Mouse (Mus musculus): ENCODE measurements around the gene Lce3f.
A peak's percentile ranks its signal among the peaks of the same experiment; 100 is the strongest.

Lce3f gene

DNA sequence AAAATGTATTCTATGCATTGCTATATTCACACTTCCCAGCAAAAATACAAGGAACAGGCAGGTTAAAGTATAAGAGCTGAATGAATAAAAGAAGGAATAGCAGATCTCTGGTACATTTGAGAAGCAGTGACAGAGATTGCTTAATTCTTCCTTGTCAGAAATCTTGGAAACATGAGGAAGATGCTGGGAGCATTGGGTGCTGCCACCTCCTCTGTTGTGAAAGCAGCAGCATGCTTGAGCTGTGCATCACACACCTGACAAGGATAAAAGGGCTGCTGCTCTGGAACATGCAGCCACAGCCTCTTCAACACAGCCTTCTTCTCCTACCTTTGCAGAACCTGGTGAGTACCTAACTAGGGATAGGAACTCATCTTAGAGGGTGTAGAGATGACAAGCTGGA is at the start of gene Lce3f:
TSS of gene Lce3f (plus strand) at position 301 of the 400 bp plus-strand sequence.
- no peak for DNase-seq (ENCODE audit: low spot score)

DNA sequence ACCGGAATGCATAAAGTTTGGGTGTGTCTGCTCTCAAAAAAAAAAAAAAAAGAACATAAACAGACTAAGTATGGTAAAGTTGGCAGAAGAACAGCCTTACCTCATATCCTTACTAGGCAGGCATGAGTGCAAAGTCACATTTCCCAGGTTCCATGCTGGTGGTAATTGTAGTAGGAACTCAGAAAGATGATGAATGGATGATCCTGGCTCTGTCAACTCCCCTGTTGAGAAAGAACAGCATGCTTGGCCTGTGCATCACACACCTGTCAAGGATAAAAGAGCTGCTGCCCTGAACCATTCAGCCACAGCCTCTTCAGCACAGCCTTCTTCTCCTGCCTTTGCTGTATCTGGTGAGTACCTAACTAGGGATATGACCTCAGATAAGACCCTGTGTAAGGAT is 47.8 kb upstream of the Lce3f start, which contains the start of gene Lce3c:
TSS of gene Lce3c (plus strand) at position 301 of the 400 bp plus-strand sequence.
- no peak for DNase-seq (ENCODE audit: low spot score)

DNA sequence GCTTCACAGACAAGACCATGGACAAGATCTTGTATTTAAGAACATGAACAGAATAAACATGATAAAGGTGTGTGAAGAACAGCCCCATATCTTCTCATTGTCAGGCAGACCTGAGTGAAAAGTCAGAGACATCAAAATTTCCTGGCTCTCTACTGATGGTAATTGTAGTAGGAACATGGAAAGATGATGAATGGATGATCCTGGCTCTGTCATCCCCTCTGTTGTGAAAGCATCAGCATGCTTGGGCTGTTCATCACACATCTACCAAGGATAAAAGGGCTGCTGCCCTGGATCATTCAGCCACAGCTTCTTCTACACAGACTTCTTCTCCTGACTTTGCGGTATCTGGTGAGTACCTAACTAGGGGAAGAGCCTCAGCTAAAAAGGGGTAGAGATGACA is 34.9 kb upstream of the Lce3f start, which contains the start of gene Lce3d:
TSS of gene Lce3d (plus strand) at position 301 of the 400 bp plus-strand sequence.
- DNase-seq (ENCODE audit: low spot score) = no peak

DNA sequence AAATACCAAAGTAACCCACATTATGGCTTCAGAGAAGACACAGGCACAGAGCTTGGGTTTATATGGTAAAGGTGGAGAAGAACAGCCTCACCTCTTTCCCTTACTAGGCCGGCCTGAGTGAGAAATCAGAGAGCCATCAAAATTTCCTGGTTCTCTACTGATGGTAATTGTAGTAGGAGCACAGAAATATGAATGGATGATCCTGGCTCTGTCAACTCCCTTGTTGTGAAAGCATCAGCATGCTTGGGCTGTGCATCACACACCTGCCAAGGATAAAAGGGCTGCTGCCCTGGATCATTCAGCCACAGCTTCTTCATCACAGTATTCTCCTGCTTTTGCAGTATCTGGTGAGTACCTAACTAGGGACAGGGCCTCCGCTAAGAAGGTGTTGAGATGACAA is 25.3 kb upstream of the Lce3f start, which contains the start of gene Lce3e:
TSS of gene Lce3e (plus strand) at position 301 of the 400 bp plus-strand sequence.
- DNase-seq (ENCODE audit: low spot score) = no peak

DNA sequence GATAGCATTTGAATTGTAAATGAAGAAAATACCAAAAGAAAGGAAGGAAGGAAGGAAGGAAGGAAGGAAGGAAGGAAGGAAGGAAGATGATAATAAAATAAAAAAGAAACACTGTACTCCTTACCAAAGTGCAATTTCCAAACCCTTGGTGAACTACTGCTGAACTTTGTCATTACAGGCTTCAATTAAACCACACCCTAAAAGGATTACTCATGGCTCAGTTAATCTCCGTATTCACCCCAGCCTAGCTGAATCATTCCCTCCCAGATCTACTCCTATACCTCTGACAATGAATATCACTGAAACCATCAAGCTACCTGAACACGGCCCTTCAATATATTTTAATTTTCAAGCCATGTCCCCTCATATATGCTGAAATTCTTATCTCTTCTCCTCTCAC is 13.5 kb upstream of the Lce3f start:
- no peak for DNase-seq (ENCODE audit: low spot score)

DNA sequence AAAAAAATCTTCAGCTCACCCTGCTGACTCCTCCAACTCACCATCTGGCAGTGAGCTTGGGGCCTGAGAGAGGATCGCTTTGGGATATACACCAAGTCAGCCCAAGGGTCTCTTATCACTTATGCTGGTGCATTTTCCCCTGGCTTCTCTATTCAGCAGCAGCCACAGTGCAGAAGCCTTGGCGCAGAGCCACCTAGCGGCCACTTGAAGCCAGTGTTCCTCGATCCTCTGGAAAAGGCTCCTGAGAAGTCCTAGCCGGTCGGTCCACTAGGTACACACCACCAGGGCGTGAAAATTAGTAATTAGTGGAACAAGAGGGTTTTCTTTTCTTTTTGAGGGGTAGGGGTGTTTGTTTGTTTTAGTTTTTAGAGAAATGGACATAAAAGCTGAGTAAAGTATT is 6.7 kb downstream of the Lce3f start:
- DNase-seq (ENCODE audit: low spot score) = peak; percentile 70

DNA sequence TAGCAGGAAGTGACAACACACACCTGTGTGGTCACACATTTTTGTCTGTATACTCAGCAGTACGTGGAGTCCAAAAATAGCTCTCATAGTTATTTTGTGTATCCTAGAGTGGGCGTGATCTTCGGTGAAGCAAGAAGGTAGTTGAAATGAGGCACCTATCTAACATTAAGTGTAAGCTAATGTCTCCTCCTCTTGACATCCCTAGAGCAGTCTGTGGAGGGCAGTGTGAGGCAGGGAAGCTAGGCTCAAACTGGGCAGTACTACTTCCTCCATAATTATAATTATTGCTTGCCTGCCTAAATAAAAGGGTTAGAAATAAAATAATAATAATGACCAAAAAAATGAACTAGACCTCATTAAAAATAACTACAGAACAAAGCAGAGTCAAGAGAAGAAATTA is 8.6 kb downstream of the Lce3f start:
- no peak for DNase-seq (ENCODE audit: low spot score)

DNA sequence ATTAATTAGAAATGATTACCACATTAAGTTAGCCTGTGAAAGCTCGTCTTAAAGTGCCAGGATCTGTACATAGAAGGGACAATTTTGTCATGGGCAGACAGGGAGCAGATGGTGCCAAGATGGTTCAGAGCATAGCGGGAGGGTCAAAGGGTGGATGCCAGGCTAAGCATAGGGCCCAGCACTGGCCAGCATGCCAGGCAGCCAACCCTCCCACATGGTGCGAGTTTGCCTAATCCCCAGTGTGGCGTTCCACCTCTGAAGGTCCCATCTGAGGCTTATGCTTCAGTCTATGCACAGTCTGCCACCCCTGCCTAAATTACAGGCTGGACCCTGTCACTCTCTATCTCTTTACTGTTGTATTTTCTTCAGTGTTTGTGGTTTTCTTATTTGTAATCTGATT is 10.8 kb downstream of the Lce3f start:
- no peak for DNase-seq (ENCODE audit: low spot score)

DNA sequence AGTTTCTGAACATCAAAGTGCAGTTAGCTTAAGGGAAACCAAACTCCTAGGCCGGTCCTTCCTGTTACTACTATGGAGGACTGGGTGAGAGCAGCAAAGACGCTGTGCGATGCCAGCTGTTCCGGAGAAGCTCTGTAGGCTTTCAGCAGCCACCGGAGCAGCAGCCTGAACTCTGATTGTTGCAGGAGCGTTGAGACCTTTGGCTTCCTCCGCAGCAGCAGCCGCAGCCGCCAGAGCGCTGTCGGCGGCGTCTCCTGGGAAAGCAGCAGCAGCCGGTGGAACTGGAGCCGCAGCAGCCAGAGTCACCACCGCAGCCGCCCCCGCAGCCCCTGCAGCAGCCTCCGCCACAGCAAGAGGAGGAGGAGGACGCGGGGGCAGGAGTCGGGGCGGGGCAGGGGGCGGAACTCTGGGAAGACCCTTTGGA is 22.4 kb downstream of the Lce3f start:
- peak; percentile 19 for DNase-seq (ENCODE audit: low spot score)

DNA sequence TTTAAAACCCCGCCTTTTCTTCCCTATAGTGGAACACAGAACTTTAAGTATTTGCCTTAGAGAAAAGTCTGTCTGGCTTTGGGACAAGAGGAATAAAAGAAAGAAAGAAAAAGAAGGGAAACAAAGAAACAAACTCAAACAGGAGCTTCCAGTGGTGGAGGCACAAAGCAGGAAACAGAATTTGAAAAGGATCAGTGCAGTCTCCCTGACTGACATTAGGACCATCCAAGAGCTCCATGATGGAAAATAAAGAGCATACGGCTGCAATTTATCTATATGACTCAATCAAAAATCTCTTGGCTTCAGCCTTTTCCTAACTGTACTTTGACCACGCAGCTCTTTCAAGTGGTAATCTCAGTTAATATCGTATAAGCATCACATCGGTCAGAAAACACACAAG is 22.8 kb downstream of the Lce3f start:
- no peak for DNase-seq (ENCODE audit: low spot score)

DNA sequence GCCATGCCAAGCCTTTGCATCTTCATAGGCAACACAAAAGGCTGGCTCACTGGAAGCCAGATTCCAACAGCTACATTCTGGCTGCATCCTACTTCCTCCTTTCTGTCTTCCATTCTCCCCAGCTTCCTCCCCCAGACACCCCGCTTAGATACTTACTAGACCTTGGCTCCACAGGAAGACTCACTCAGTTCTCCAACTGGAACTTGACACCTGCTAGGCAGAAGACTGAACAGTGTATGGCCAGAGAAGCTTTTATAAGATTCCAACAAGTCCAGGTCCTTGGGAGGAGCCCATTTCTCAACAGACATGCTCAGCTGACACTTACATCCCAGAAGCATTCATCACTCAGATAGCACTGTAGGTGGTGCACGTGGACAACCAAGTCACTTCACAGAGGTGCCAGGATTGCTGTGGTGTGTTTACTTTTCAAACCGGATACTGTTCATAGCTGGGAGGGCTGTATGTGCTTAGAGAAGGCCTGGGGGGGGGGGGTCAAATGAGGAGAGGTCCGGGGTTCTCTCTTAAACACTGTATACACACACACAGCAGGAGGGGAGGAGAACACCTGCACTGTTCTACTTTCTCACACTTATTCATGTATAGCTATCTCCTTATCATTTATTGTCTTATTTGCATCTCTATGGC is 23.6 kb downstream of the Lce3f start, which contains the start of gene Crct1:
TSS of gene Crct1 (minus strand) at position 228 of the 645 bp plus-strand sequence.
- no peak for DNase-seq (ENCODE audit: low spot score)

DNA sequence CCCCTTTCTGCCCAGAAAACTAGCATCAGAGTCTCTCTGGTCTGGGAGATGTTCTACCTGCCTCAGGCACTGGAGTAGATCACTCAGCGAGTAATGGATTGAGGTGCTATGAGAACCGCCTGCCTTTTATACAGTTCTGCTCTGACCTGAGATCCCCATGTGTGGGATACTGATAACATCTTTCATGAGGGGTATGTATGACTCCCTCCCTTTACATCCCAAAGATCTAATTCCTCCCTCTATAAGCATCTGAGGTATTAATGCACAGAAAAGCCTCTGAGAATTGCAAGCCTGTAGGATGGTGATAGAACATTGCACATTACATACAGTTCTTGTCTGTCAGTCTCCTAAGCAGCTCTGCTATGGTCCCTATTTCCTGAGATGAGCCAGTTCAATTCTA is 26.9 kb downstream of the Lce3f start, which contains the start of gene Lce1m:
TSS of gene Lce1m (minus strand) at position 101 of the 400 bp plus-strand sequence.
- no peak for DNase-seq (ENCODE audit: low spot score)

DNA sequence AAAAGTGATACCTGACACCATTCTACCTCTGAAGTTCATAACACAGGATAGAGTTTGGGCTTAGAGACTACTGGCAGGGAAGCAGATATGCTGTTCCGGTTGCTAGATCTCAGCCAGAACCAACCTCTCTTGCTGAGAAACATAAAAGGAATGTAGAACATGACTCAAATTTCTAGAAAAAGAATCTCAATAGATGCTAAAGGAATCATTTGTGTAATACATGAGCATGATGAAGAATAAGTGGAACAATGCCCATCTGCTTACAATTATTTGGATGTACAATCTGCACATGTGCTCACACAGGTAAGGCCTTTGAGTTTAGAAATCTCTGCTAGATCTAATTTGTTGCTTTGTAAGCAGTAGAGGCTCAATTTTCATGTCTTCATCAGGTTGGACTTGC is 29.1 kb downstream of the Lce3f start:
- DNase-seq (ENCODE audit: low spot score) = no peak

DNA sequence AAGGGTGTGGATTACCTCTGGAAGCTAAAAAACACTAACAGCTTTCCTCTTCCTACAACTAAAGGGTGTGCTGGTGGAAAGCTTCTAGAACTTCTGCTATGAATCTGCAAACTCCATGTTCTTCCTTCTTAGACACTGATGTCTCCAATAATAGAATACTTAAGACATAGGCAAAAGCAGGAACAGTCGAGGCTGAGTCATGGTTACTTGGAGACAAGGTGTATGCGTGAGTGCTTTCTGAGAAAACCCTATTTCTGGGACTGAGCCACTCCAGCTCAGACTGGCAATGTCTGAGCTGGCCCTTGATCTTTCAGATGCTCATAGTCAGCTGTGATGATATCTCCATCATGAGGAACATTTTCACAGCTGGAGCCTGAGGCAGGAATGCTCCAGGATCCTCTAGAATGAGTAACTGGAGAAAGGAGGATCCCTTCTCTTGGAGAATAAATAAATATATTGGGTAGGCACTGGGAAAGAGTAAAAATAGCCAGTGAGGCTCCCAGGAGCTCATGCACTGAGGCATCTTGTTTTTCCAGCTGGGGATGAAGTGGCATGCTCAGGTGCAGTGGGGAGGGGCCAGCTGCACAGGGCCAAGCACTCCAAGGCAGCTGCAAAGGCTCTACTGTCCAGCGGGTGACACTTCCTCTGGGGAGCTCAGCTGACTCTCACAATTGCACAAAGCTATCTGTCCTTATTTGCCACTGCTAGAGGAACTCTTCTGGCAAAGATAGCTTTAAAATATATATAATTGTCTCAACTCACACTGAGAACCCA is 31.6 kb downstream of the Lce3f start:
- no peak for DNase-seq (ENCODE audit: low spot score)

DNA sequence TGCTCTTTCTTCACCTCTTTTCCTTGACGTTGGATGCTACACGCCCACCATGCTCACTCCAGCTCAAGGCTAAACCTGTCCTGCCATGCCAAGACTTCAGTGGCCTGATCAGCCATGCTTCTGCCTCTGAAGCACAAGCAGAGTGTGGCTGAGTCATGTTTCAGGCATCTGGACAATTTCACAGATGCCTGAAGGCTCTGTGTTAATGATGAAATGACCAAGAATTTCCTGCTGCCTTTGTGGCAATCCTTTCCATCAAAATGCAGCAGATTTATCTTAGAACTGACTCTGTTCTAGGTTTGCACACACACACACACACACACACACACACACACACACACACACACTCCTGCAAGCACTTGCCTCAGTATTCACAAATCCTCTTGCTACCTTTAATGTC is 33.5 kb downstream of the Lce3f start:
- no peak for DNase-seq (ENCODE audit: low spot score)

DNA sequence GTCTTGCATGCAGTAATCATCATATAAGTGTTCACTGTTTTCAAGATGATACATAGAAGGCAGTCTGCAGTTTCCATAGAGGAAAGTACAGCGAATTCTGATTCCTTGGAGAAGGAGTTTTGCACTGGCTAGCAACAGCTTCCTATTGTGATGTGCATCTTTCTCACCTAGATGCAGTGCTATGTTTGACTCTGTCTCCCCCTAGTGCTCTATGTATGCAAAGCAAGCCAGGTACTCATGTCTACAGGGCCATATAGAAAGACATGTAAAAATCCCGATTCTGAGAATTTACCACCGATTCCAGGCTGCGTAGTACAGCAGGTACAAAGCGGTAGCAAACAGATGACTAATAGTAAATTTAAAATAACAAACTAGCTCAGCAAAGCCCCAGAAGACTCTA is 39.4 kb downstream of the Lce3f start:
- peak; percentile 51 for DNase-seq (ENCODE audit: low spot score)
